Mouse (Mus musculus) neural tube, embryonic 15.5 days (tissue): ENCODE data around the gene Nrp2. TPM values are rescaled to one million over a fixed set of nuclear protein-coding genes. Genes with fewer than 3 reads are reported as not detected.
A peak's percentile ranks its signal among the peaks of the same experiment; 100 is the strongest.

Source experiments
- ATAC-seq: fragments of 200-750 bp; cut with Nextera tagmentation; 2 replicates; pipeline ENCODE4 v1.8.0; 2017; ENCODE audit warnings: mild to moderate bottlenecking, moderate TSS enrichment, moderate library complexity; ENCODE audit not compliant: low FRiP score
- H3K27ac ChIP-seq: fragments of 300-500 bp; sonication (generic); replicated peaks from 2 replicates; pipeline ENCODE4 v1.5.1; 2015; ENCODE audit warnings: mild to moderate bottlenecking, inconsistent platforms
- H3K27me3 ChIP-seq: fragments of 300-500 bp; sonication (generic); replicated peaks from 2 replicates; pipeline ENCODE4 v1.6.1; 2015; ENCODE audit warnings: inconsistent platforms
- H3K36me3 ChIP-seq: fragments of 300-500 bp; sonication (generic); 2 replicates; pipeline ENCODE4 v1.6.1; 2015; ENCODE audit warnings: inconsistent platforms
- H3K4me1 ChIP-seq: fragments of 300-500 bp; sonication (generic); 2 replicates; pipeline ENCODE4 v1.6.1; 2015; ENCODE audit warnings: inconsistent platforms
- H3K4me2 ChIP-seq: fragments of 300-500 bp; sonication (generic); 2 replicates; pipeline ENCODE4 v1.6.1; 2015; ENCODE audit warnings: inconsistent platforms, mild to moderate bottlenecking, moderate library complexity
- H3K4me3 ChIP-seq: fragments of 300-500 bp; sonication (generic); replicated peaks from 2 replicates; pipeline ENCODE4 v1.5.1; 2015; ENCODE audit warnings: mild to moderate bottlenecking, inconsistent platforms
- H3K9ac ChIP-seq: fragments of 300-500 bp; sonication (generic); replicated peaks from 2 replicates; pipeline ENCODE4 v1.6.1; 2015; ENCODE audit warnings: mild to moderate bottlenecking, inconsistent platforms
- H3K9me3 ChIP-seq: fragments of 300-500 bp; sonication (generic); replicated peaks from 2 replicates; pipeline ENCODE4 v1.6.1; 2016; ENCODE audit warnings: inconsistent platforms
- WGBS: fragments of 180-500 bp; shearing (Covaris S2); methylation state at CpG from one replicate; pipeline ENCODE4 v1.1.7; 2015; ENCODE audit warnings: mixed read lengths; 5-methylcytosine and 5-hydroxymethylcytosine counted together
- polyA plus RNA-seq: library from polyadenylated mRNA; unstranded; fragments of >200 nt; fragmentation: Nextera tagmentation; extraction: Ambion mirVana; gene quantifications from 2 replicates; pipeline ENCODE4 v1.2.1, GENCODE M21; 2015

Gene Nrp2
- polyA plus RNA-seq, 1 experiment from 2014 or later = 35.6 TPM

GRCm38 (mm10) chr1:62718237-62718571 is 15.1 kb downstream of the Nrp2 start:
- 0 out of 2 replicates have a peak, but pooled peaks cover 4% of the 10 kb centered on the region for H3K36me3 ChIP-seq
- no peaks in the 10 kb centered on the region for H3K9me3 ChIP-seq
- 0 out of 2 replicates have a peak, but pooled peaks cover 3% of the 10 kb centered on the region for H3K27me3 ChIP-seq
- WGBS = 20% methylated on average over 5 of the region's 5 CpGs
- H3K4me2 ChIP-seq = peak overlapping the region; percentile 47
- H3K9ac ChIP-seq = no peak overlapping the region
- H3K4me1 ChIP-seq = peaks cover 38% of the 10 kb centered on the region
- H3K27ac ChIP-seq = peak overlapping the region; percentile 66
- no peak overlapping the region; the same call in 1 of the 2 replicates for H3K4me3 ChIP-seq
- peak; percentile 10; the same call in 1 of the 2 replicates for ATAC-seq

GRCm38 (mm10) chr1:62718750-62719149 is 15.7 kb downstream of the Nrp2 start:
- H3K9ac ChIP-seq = no peak overlapping the region
- peak overlapping the region; percentile 66; the same call in 1 of the 2 replicates for H3K27ac ChIP-seq
- no peak for ATAC-seq

GRCm38 (mm10) chr1:62719770-62720169 is 16.7 kb downstream of the Nrp2 start:
- Histone ChIP-seq H3K9ac (no peak overlapping the region), H3K27ac (no peak overlapping the region), H3K27me3 (no peaks in the 10 kb centered on the region), H3K36me3 (0 out of 2 replicates have a peak, but pooled peaks cover 4% of the 10 kb centered on the region), H3K4me2 (no peak overlapping the region), H3K4me1 (peaks cover 33% of the 10 kb centered on the region), H3K9me3 (no peaks in the 10 kb centered on the region), H3K4me3 (no peak overlapping the region)
- ATAC-seq = no peak
- 76% methylated on average over 6 of the region's 6 CpGs for WGBS

More at GRCm38 (mm10) chr1:62718750-62719149, 15.7 kb downstream of the Nrp2 start:
- H3K36me3 ChIP-seq = 0 out of 2 replicates have a peak, but pooled peaks cover 4% of the 10 kb centered on the region
- peaks cover 33% of the 10 kb centered on the region for H3K4me1 ChIP-seq
- H3K4me2 ChIP-seq = 0 out of 2 replicates have a peak overlapping the region, but pooled peaks have one; percentile 47
- 57% methylated on average over 8 of the region's 8 CpGs for whole genome bisulfite sequencing
- no peaks in the 10 kb centered on the region for H3K9me3 ChIP-seq
- H3K4me3 ChIP-seq = no peak overlapping the region
- 0 out of 2 replicates have a peak, but pooled peaks cover under 1% of the 10 kb centered on the region for H3K27me3 ChIP-seq

- no peak for ATAC-seq
- Histone ChIP-seq H3K9ac (no peak overlapping the region), H3K4me3 (no peak overlapping the region), H3K4me1 (peaks cover 33% of the 10 kb centered on the region), H3K9me3 (no peaks in the 10 kb centered on the region), H3K4me2 (no peak overlapping the region), H3K27me3 (no peaks in the 10 kb centered on the region), H3K36me3 (0 out of 2 replicates have a peak, but pooled peaks cover 4% of the 10 kb centered on the region), H3K27ac (no peak overlapping the region)
- 65% methylated on average over 3 of the region's 3 CpGs for WGBS
These were observed 17.1 kb downstream of the Nrp2 start for GRCm38 (mm10) chr1:62720176-62720575.

GRCm38 (mm10) chr1:62720727-62721705 is 17.9 kb downstream of the Nrp2 start:
- no peak for ATAC-seq
- Histone ChIP-seq H3K4me1 (peaks cover 28% of the 10 kb centered on the region), H3K4me2 (no peak overlapping the region), H3K9ac (no peak overlapping the region), H3K36me3 (0 out of 2 replicates have a peak, but pooled peaks cover 4% of the 10 kb centered on the region), H3K4me3 (no peak overlapping the region), H3K9me3 (no peaks in the 10 kb centered on the region), H3K27ac (no peak overlapping the region), H3K27me3 (no peaks in the 10 kb centered on the region)
- WGBS = 68% methylated on average over 13 of the region's 13 CpGs

GRCm38 (mm10) chr1:62721706-62722187 is 18.7 kb downstream of the Nrp2 start:
- WGBS = 87% methylated on average over 7 of the region's 7 CpGs
- no peaks in the 10 kb centered on the region for H3K27me3 ChIP-seq
- no peak for ATAC-seq

GRCm38 (mm10) chr1:62722526-62722925 is 19.4 kb downstream of the Nrp2 start:
- no peak overlapping the region for H3K27ac ChIP-seq
- 0 out of 2 replicates have a peak, but pooled peaks cover 4% of the 10 kb centered on the region for H3K36me3 ChIP-seq
- H3K4me3 ChIP-seq = no peak overlapping the region
- no peak for ATAC-seq
- no peak overlapping the region for H3K9ac ChIP-seq
- no peak overlapping the region for H3K4me2 ChIP-seq
- 69% methylated on average over 8 of the region's 8 CpGs for WGBS
- no peaks in the 10 kb centered on the region for H3K27me3 ChIP-seq
- no peaks in the 10 kb centered on the region for H3K9me3 ChIP-seq
- peaks cover 16% of the 10 kb centered on the region for H3K4me1 ChIP-seq

More at GRCm38 (mm10) chr1:62721706-62722187, 18.7 kb downstream of the Nrp2 start:
- Histone ChIP-seq H3K4me1 (peaks cover 21% of the 10 kb centered on the region), H3K4me2 (no peak overlapping the region), H3K9me3 (no peaks in the 10 kb centered on the region), H3K27ac (no peak overlapping the region), H3K9ac (no peak overlapping the region), H3K36me3 (0 out of 2 replicates have a peak, but pooled peaks cover 4% of the 10 kb centered on the region), H3K4me3 (no peak overlapping the region)

- no peak overlapping the region for H3K4me2 ChIP-seq
- H3K9me3 ChIP-seq = no peaks in the 10 kb centered on the region
- WGBS = 81% methylated on average over 5 of the region's 5 CpGs
- no peak overlapping the region for H3K4me3 ChIP-seq
- no peaks in the 10 kb centered on the region for H3K27me3 ChIP-seq
- 0 out of 2 replicates have a peak, but pooled peaks cover 4% of the 10 kb centered on the region for H3K36me3 ChIP-seq
- H3K27ac ChIP-seq = 0 out of 2 replicates have a peak overlapping the region, but pooled peaks have one; percentile 23
- H3K4me1 ChIP-seq = peaks cover 14% of the 10 kb centered on the region
- no peak for ATAC-seq
- H3K9ac ChIP-seq = no peak overlapping the region
These were observed 20.8 kb downstream of the Nrp2 start for GRCm38 (mm10) chr1:62723891-62724290.

- Histone ChIP-seq H3K9ac (no peak overlapping the region), H3K4me3 (no peak overlapping the region), H3K27me3 (no peaks in the 10 kb centered on the region), H3K27ac (0 out of 2 replicates have a peak overlapping the region, but pooled peaks have one; percentile 23), H3K4me1 (peaks cover 16% of the 10 kb centered on the region), H3K9me3 (no peaks in the 10 kb centered on the region), H3K4me2 (no peak overlapping the region), H3K36me3 (no peaks in the 10 kb centered on the region)
- no peak for ATAC-seq
- 69% methylated on average over 6 of the region's 6 CpGs for WGBS
These were observed 21.5 kb downstream of the Nrp2 start for GRCm38 (mm10) chr1:62724461-62725021.

GRCm38 (mm10) chr1:62725032-62725678 is 22.1 kb downstream of the Nrp2 start:
- Histone ChIP-seq H3K36me3 (no peaks in the 10 kb centered on the region), H3K4me2 (no peak overlapping the region), H3K9me3 (no peaks in the 10 kb centered on the region), H3K27me3 (no peaks in the 10 kb centered on the region), H3K4me1 (peaks cover 16% of the 10 kb centered on the region), H3K27ac (no peak overlapping the region), H3K4me3 (no peak overlapping the region), H3K9ac (no peak overlapping the region)
- 76% methylated on average over 10 of the region's 10 CpGs for WGBS
- no peak for ATAC-seq

- 26% methylated on average over 4 of the region's 4 CpGs for whole genome bisulfite sequencing
- Histone ChIP-seq H3K4me2 (no peak overlapping the region), H3K4me1 (peaks cover 16% of the 10 kb centered on the region), H3K4me3 (no peak overlapping the region), H3K9ac (no peak overlapping the region), H3K27ac (no peak overlapping the region), H3K27me3 (no peaks in the 10 kb centered on the region), H3K36me3 (no peaks in the 10 kb centered on the region), H3K9me3 (no peaks in the 10 kb centered on the region)
- ATAC-seq = no peak
These were observed 24.1 kb downstream of the Nrp2 start for GRCm38 (mm10) chr1:62727191-62727590.
